Mouse (Mus musculus) frontal cortex, postnatal 10 days (tissue): ENCODE measurements at regions not wholly inside any gene's neighbourhood (a gene's known extent, or its start where the extent isn't known, plus 50 kb on each side); places are given as distances from the start of the nearest gene placed in this dataset.
A peak's percentile ranks its signal among the peaks of the same experiment; 100 is the strongest.

Experiments
- DNase-seq, 2 experiments: peaks; one replicate each; pipeline ENCODE4 v3.0.0; 2022; ENCODE audit warnings: low spot score in 2 of 2, mixed read lengths in 1 of 2

DNA sequence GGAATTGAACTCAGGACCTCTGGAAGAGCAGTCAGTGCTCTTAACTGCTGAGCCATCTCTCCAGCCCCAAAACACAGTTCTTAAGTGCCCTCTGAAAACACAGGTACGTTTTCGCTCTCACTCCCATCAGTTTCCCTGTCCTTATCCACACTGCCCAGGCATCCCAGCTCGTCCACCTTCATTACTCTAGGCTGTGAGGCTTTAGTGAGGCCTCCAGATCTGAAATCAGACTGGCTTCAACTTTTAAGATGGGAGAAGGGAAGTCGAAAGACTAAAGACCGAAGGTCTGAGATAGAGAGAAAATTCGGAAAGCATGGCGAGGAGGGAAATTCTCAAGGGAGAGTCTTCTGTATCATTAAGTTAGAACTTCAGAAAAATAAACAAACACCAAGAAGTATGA is 54.8 kb upstream of the Tet2 start:
- no peak for DNase-seq

DNA sequence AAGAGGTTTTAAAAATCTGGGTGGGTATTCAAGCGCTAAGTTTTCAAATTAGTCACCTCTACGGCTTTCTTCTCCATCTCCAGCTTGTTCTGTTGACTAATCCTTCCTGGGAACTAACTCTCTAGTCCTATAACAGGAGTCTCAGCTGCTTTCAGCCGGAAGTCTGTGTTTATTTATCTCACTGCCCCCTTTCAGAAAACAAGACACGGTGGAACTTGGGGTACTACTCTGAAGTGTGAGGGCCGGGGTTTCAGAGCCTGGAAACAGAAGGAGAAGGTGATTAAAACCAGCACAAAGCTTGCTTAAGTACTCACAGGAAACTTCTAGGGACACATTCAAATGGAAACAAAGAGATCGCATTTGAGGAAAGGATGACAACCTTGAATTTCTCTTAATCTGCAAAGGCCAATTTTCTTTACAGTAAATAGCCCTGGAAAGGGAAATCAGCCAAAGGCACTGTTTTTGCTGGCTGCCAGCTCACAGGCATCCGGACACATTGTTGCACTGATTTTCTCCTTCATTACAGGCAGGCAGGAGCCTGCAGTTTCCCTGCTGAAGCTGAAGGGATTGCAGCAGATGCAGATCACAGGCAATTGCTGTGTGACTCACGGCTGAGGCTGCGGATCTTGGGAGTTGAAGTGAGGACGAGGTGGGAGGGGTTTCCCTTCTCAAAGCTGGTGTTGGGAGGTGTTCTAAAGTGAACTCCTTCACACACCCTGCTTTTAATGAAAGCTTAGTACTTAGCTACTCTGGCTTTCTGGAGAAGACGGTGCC is 55.7 kb upstream of the Tet2 start:
- DNase-seq, result peak; percentile 66 to 69

DNA sequence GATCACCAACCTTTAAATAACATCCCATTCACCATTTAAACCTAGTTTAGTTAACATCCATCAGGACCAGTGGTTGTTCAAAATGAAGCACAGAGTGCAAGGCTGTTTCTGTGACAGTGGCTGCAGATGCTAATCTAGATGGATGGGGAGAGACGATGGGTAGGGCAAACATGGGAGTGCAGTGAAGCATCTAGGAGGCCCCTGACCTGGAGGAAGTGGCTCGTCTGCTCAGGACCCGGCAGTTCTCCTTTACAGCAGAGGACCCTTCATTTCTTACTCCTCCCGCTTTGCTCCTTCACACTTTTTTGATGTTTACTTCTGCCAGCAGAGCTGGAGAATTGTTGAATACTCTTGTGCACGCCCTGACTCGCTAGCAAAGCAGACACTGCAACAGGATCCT is 60.5 kb upstream of the Tet2 start:
- no peak for DNase-seq

DNA sequence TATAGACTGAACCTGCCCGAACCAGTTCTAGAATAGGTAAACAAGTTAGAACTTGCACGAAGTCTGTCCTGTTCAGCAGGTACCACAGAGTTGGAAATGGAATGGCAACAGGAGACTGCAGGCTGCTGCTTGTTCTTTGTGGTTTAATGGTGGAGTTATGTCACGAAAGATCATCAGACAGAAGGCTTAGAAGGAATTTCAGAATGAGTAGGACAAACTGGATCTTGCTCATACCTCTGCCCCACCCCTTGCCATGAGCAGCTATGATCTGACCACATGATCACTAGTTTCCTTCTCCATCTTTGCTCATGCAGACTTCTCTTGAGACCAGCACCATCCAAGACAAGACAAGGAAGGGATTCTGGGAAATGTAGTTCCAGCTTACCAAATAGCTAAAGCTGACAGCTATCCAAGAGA is 63.9 kb upstream of the Tet2 start:
- no peak for DNase-seq

DNA sequence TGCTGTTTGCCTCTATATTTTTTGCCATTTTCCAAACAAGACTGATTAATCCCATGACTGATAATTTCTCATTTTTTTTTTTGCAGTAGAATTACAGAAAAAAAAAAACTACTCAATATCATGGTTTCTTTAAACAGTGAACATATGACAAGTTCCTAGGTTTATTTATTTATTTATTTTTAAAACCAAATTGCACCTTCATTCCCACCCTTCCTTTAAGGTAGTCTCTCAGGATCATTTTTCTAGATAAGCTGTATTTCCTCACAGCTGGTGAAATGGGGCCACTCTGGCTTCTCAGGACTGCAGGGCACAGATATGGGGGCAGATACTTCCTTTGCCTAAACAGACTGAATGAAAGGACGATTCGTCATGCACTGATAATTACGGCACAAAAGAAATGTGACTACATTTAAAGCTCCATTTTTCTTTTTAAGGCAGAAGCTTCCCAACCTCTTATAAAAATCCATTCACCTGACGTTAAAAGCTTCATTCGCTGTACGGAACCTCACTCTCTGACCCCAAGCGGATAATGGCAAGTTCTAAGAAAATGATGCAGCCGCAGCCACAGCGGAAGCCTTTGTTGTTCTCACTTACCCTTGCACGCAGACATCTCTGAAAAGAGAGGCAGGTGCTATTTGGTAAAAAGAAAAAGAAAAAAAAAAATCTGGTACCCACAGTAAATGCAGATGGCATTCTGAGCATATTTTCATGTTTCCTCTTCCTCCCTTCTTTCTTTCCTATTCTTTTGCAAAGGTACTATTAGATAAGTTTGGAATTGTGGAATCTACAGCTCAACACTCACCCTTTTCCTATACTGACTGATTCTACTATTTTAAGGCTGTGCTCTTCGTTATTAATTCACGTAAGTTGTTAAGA is 69.1 kb upstream of the Tet2 start:
- DNase-seq, result no peak

DNA sequence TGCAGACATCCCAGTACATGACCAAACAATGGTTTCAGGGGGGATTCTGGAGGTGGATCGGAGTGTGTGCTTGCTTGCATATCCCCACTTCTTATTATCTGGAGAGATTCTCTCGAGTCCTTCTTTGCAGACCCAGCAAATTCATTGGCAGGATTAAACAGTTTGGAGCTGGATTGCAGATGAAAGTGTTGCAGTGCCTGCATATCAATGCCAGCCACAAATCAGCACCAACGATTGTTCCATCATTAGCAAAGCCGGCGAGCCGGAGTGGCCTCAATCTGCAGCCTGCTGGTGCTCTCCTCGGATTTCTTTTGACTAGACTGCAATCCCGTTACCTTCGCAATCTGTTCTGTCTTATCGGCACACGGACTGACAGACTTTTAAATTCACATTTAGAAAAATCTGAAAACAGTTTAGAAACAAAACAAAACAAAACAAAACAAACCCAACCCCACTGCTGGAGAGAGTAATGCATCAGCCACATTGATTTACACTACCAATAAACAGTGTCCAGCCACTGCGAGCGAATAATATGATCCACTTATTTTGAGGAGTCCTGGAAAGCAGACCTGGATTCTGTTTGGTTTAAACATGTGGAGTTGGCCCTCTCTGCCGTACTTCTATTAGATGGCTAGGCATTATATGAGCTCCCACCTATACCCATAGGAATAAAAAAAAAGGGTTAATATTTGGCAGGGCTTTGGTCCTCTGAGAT is 69.9 kb upstream of the Tet2 start:
- DNase-seq, result no peak

DNA sequence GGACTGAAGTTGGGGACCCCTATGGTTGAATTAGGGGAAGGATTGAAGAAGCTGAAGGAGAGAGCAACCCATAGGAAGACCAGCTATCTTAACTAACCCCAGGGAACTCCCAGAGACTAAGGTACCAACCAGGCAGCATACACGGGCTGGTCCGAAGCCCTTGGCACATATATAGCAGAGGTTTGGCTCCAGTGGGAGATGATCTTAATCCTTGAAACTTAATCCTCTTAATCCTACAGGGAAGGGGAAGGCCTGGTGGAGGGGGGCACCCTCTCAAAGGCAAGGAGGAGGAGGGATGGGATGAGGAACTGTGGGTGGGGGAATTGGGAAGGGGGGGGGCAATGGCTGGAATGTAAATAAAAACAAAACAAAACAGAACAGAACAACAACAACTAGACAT is 72.1 kb upstream of the Tet2 start:
- DNase-seq, result no peak

DNA sequence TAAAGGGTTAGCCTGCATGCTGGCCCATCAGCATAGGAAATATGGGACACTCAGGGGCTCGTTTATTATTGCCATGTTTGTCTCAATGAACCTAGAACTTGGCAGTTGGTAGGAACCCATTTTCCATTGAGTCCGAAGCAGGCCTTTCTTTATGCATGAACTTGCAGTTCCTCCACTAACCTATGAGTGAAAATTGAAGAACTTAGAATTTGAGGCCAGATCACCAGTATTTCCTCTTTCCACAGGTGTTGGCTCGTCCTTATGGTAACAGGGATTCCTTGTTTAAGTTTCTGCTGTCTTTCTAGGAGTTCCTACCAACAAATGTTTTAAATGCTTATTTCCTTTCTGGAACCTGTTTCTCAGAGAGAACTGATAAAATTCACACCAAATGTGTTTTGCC is 73.6 kb upstream of the Tet2 start:
- no peak for DNase-seq

DNA sequence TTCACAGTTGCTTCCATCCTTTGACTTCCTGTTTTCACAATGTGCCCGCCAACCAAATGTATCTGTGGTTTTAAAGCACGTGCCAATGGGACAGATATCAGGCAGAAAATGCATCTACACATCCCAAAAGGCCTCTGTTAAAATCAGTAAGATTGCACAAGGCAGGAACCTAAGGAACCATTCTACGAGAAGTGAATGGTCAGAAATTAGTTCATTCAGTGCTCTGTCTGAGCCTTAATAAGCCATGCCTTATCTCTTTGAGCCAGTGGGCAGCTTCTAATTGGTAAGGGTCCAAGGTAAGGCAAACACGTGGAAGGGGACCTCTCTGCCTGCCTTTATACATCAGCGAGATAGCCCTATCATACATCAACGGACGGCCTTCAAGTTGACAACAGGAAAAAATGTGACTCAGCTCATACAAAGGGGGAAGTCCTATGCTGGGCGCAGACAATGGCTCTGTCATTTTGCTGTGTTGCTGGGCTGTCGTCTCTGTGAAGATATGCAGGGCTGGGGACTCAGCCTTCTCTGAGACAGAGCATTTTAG is 78.3 kb upstream of the Tet2 start:
- no peak for DNase-seq

DNA sequence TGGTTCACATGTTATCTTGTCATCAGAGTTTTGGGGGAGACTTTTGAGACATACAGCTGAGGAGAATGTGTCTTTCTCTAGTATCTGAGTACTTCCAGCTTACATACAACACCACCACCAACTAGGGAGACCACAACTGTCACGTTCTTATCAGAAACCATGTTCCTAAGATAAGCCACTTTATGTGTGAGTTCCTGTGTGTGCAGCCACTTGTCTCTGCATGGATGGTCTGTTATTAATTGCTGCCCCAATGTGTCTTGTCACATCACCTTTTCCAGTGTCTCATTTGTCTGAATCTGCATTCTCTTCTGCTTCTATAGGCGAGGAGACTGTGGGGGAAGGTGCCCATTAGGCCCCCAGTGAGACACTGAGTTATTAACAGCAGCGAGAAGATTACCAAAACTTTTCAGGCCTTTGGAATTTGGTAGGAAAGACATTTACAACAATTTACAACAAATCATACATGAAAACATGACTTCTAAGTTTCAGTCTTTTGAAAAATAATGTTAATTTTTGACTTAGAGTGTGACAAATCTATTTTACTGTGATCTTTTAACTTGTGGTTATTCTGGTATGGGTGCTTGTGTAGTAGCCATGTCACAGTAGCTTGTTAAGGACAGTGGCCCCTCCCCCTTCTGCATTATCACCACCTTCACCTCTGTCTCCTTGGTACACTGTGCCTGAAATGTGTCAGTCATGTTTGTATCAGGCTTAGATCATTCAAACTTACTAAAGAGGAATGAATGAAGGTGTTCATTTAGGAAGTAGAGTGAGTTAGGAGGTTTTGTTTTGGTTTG is 79.3 kb upstream of the Tet2 start:
- DNase-seq, result no peak

DNA sequence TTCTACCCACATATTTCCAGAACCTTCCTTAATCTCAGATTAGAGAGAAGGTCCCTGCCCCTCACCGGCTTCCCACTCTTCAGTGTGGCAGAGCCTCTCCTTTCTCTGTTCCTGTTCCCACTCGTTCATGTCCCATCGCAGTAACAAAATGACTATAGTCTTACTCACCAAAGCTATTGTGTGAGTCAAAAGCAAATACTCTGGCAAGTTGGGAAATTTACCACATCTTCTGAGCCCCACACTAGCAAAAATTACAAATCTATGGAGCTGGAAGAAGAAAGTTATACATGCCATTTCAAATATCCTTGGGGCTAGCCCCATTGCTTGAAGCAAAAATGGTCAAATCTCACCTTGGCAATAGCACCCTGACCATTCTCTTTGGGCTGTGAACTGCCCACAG is 80.1 kb upstream of the Tet2 start:
- no peak for DNase-seq

DNA sequence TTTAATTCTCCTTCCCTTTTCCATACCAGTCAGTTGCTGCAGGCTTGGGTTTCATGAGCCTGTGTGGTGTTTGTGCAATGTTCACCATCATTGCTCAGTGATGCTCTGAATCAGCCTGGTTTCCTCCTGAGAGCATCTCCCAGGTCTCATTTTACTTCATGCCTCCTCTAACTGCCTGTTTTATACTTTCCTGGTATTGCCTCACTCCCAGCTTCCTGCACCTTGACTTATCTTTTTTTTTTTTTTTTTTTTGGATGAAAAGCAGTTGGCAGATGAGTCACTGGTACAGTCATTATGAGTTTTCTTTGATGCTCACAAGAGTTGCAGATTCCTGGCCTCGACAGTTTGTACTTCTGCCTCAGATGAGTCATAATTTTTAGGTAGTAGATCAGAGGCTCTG is 81.5 kb upstream of the Tet2 start:
- DNase-seq, result no peak

DNA sequence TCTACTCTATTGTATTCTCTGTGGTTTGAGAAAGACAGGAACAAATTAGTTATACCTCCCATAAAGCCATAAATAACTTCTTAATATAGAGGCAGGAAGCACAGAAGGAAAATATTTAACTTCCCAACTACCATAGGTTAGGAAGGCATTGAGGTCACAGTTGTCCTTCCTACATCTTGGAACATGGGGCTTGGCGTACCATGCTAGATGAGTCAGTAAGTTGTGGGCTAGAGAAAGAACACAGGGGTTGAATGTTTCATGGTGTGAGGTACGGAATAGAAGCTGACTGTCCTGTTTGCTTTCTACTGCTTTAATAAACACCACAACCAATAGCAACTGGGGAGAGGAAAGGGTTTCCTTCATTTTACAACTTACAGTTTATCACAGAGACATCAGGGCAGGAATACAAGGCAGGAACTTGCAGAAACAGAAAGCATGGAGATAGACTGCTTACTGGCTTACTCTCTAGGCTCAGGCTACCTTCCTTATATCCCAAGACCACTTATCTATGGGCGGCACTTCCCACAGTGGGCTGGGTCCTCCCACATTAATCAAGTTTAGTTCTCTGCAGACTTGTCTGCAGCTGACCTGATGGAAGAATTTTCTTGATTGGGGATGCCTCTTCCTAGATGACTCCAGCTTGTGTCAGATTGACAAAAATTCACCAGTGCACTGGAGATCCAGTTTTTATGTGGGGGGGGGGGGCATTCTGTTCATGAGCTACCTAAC is 82.3 kb upstream of the Tet2 start:
- DNase-seq, result no peak

DNA sequence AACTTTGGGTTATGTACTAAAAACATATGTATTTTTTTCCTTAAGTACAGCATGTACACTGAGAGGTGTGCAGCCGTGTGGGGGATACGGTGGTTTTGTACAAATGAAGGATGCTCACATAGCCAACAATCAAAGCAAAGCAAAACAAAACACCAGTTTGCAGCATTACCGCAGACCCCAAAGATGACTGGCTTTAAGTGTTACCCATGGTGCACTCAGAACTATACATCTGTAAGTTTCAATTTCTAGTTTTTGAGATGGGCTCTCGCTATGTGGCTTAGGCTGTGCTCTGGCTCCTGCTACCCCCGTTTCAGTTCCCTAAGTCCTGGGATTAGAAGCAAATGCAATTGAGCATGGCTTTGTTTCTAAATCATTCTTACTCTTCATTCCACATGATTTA is 89.4 kb upstream of the Tet2 start:
- no peak for DNase-seq

DNA sequence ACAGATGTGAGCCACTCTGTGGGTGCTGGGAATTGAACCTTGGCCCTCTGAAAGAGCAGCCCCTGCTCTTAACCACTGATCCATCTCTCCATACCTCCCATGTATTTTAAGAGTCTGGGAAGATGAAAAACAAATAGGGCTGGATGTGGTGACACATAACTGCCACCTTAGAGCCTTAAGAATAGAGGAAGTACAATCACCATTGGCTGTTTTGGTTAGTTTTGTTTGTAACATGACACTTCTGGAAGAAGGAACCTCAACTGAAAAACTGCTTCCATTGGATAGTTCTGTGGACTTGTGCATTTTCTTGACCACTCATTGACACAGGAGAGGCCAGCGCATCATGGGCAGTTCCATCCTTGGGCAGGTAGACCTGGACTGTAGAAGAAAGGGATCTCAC is 100.7 kb upstream of the Tet2 start:
- no peak for DNase-seq

DNA sequence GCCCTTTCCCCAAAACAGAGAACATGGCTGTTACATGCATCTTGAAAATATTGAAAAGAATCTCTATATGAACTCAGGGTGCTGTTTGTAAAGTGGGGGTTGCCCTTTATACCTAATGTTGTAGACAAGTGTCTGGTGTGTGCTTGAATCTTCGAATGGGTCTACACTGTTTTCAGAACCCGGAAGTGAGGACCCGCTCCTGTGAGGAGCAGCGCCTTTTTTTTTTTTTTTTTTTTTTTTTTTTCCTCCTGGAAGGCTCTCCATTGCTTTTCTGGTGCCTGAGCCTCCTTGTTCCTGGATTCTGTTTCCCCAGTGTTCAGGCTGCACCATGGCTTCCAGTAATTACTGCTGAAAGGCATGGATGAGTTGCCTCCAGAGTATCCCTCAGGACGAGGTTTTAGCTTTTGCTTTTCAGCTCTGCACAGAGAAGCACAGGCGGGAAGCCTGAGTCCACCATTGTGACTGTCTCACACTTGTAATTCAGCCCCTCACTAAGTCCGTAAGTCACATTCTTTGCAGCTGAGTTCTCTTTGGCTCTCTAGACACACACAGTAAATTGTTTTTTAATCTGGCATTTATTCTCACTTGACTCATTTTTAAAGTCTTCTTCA is 101.6 kb upstream of the Tet2 start:
- DNase-seq, result no peak

DNA sequence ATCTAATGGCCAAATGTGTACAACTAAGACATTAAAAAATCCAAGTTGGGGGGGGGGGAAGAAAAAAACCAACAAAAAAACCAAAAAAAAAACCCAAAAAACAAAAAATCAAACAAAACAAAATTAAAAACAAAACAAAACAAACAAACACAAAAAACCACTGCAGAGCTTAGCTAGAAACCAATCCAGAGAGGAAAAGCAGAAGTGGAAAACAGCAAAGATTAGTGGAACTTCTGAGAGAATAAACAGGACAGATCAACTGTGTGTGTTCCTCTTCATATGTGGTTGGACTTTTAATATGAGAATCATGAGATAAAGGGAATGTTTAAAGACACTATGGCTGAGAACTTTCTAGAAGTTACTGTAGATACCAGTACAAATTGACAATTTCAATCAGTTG is 105.1 kb upstream of the Tet2 start:
- DNase-seq, result no peak

DNA sequence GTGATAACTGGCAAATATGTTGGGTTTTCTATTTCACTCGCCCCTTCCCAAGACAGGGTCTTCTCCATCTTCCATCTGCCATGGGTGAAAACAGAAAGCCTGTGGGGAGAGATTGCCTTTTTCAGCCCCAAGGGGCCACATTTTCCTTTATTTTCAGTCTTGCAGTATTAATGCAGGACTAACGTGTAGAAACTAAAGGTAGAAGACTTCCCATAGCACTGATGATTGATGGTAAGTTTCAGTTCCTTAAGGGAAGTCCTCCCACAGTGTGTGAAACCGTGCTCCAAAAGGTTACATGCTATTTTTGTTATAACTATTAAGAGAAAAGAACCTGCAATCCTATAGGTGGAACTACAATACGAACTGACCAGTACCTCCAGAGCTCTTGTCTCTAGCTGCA is 107.1 kb upstream of the Tet2 start:
- DNase-seq, result no peak

DNA sequence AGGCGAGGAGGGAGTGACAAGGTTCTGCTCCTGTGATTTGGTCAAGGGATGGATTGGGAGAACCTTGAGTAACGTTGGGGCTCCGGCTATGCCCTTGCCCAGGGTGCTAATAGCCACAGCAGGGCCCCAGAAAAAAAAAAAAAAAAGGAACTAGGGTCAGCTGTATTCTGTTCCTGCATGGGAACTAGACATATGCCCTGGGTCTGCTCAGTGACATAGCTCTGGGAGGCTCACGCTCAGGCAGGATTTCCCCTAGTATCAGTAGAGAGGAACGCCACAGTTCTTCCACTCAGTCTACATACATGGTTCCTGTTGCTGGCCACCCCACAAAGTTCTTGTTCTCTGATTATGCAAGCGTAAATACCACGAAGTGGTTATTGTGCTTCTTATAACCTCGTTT is 114.8 kb upstream of the Tet2 start:
- no peak for DNase-seq

DNA sequence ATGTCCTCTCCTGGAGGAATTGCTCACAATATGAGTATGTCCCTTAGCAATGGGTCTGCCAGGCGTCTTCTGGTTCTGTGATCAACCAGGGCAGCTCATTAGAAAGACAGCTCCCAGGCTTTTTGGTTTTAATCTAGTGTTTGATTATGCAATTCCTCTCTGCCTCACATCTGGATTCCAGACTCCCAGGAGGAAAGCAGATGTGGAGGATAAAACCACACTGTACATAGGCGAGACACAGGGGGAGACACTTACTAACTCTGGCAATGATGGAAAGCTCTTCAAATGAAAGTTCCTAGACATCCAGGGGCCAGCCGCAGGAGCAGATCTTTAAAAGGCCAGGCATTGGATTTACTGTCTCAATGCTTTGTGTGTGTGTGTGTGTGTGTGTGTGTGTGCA is 116.4 kb upstream of the Tet2 start:
- DNase-seq, result no peak
